Mouse (Mus musculus): ENCODE data around the gene Cngb1. TPM values are rescaled to one million over a fixed set of nuclear protein-coding genes. Genes with fewer than 3 reads are reported as not detected.

Gene Cngb1
- polyA plus RNA-seq, 1 experiment from 2014 or later = 0.69 TPM

DNA sequence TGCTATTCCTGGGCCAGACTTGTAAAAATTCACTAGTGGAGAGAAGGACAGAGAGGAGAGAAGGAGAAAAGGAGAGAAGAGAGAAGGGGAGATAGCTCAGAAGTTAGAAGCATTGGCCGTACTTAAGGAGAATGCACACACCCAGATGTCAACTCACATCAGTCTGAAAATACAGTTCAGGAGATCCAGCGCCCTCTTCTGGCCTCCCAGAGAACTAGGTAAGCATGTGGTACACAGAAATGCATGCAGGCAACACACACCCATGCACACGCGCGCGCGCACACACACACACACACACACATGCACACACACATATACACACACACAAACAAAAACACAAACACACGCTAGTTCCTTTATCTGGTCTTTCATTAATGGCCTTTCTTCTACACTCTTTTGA is 86.8 kb downstream of the Cngb1 start:
- no peak overlapping the region for H3K4me3 ChIP-seq (ENCODE audit: low read length)
- H3K27me3 ChIP-seq (replicated peaks; ENCODE audit: control insufficient read depth, insufficient read depth, low read length) = no peaks in the 10 kb centered on the region
- no peak overlapping the region for H3K27ac ChIP-seq (ENCODE audit: low read depth, low read length)
- no peaks in the 10 kb centered on the region for H3K4me1 ChIP-seq (ENCODE audit: control insufficient read depth, insufficient read depth, low read depth, low read length)
- no peak overlapping the region for H3K9ac ChIP-seq (ENCODE audit: low read depth, low read length)
- no peak for ATAC-seq
- H3K36me3 ChIP-seq (ENCODE audit: control insufficient read depth, insufficient read depth, low read length) = no peaks in the 10 kb centered on the region
- no peak overlapping the region for H3K4me2 ChIP-seq (ENCODE audit: low read length)
- 88% methylated on average over 8 of the region's 8 CpGs for WGBS
- H3K9me3 ChIP-seq (ENCODE audit: control insufficient read depth, low read length) = no peaks in the 10 kb centered on the region

DNA sequence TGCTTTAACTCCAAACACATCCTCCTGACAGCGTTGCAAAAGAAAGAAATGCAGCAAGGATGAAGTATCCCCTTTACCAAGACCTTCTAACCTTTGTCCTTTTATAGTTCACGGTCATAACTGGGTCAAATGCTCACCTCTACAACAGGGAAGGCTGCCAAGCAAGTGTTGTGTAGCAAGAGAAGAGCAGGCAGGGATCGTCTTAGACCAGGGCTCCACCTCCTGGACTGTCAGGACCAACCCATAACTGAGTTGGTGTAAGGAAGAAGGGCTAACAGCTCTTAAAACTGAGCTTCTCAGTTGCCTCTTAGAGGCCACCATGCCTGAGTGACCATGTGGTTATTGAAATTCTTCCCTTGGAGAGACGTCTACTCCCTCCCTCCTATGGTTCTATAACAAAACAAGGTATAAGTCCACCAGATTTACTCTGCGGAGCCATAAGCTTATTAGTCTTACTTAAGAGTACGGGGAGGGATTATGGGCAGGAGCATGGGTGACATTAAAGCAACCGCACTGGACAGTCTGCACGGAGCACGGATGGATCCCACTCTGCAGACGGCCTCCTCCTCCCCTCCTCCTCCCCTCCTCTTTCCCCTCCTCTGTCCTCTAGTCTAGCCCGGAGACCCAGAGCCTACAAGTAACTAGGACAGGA is 90.5 kb downstream of the Cngb1 start:
- no peak overlapping the region for H3K9ac ChIP-seq (ENCODE audit: low read depth, low read length)
- no peaks in the 10 kb centered on the region for H3K36me3 ChIP-seq (ENCODE audit: control insufficient read depth, insufficient read depth, low read length)
- no peaks in the 10 kb centered on the region for H3K4me1 ChIP-seq (ENCODE audit: control insufficient read depth, insufficient read depth, low read depth, low read length)
- H3K9me3 ChIP-seq (ENCODE audit: control insufficient read depth, low read length) = no peaks in the 10 kb centered on the region
- 81% methylated on average over 11 of the region's 11 CpGs for WGBS
- H3K4me2 ChIP-seq (ENCODE audit: low read length) = no peak overlapping the region
- no peak overlapping the region for H3K4me3 ChIP-seq (ENCODE audit: low read length)
- ATAC-seq = no peak
- H3K27me3 ChIP-seq (replicated peaks; ENCODE audit: control insufficient read depth, insufficient read depth, low read length) = no peaks in the 10 kb centered on the region
- H3K27ac ChIP-seq (ENCODE audit: low read depth, low read length) = no peak overlapping the region

DNA sequence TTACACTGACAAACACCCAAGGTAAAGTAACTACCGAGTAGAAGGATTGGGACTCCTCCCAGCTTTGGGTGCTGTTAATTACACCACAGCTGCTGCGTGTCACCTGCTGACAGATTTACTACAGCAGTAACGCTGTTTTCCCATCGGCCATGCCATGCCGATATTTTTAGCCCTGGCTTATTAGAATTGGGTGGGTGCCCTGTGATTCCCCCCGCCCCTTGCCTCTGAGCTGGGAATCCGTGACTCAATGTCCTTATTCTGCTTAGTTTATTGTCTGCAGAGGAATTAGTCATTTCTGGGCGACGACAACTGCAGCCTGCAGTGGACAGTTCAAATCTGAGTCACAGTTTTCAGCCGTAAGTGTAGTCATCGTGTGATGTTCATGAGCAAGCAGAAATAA is 96.5 kb downstream of the Cngb1 start:
- WGBS = 47% methylated on average over 11 of the region's 11 CpGs
- no peak overlapping the region for H3K4me3 ChIP-seq (ENCODE audit: low read length)
- no peak overlapping the region for H3K9ac ChIP-seq (ENCODE audit: low read depth, low read length)
- H3K27ac ChIP-seq (ENCODE audit: low read depth, low read length) = no peak overlapping the region
- H3K4me1 ChIP-seq (ENCODE audit: control insufficient read depth, insufficient read depth, low read depth, low read length) = peaks cover 6% of the 10 kb centered on the region; the same call in 1 of the 2 replicates
- H3K9me3 ChIP-seq (ENCODE audit: control insufficient read depth, low read length) = no peaks in the 10 kb centered on the region
- no peaks in the 10 kb centered on the region for H3K27me3 ChIP-seq (replicated peaks; ENCODE audit: control insufficient read depth, insufficient read depth, low read length)
- H3K4me2 ChIP-seq (ENCODE audit: low read length) = no peak overlapping the region
- ATAC-seq = no peak
- no peaks in the 10 kb centered on the region for H3K36me3 ChIP-seq (ENCODE audit: control insufficient read depth, insufficient read depth, low read length)

DNA sequence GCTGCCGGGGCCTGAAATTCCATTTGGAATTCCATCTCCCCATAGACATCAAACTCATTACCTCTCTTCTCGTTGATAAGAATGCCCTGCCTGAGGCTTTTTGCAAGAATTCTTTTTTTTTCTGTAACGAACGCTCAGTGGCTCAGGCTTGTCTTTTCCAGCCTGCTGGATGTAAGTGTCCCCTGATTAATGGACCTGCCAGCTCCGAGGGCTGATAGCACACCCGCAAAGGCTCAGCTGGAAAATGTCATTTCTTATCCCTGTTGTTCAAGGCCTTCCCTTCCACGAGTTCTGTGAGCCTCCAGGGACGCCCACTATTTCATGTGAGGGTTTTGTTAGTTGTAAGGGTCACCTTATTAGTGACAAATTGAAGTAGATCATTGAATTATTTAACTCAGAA is 100.4 kb downstream of the Cngb1 start:
- WGBS = 14% methylated on average over 8 of the region's 8 CpGs
- peak; percentile 69 for ATAC-seq
- Histone ChIP-seq H3K9ac (ENCODE audit: low read depth, low read length) (no peak overlapping the region), H3K4me1 (ENCODE audit: control insufficient read depth, insufficient read depth, low read depth, low read length) (peaks cover 6% of the 10 kb centered on the region; the same call in 1 of the 2 replicates), H3K27ac (ENCODE audit: low read depth, low read length) (peak overlapping the region; percentile 56), H3K27me3 (replicated peaks; ENCODE audit: control insufficient read depth, insufficient read depth, low read length) (no peaks in the 10 kb centered on the region), H3K4me3 (ENCODE audit: low read length) (no peak overlapping the region), H3K36me3 (ENCODE audit: control insufficient read depth, insufficient read depth, low read length) (no peaks in the 10 kb centered on the region), H3K9me3 (ENCODE audit: control insufficient read depth, low read length) (no peaks in the 10 kb centered on the region), H3K4me2 (ENCODE audit: low read length) (no peak overlapping the region)

DNA sequence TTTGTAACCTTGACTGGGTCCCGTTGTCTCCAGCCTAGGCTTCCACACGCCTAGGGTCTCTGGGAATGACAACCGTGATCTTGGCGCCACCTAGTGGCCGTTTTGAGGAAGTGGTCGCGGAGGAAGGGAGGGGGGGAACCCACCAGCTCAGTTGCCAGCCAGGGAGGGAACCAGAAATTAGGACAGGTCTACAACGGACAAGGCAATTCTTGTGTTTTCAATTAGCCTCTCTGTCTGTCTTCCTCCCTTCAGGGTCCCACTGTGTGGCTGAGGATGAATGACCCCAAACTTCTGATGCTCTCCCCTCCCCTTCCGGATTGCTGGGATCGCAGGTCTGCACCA is 102.4 kb downstream of the Cngb1 start:
- Histone ChIP-seq H3K27me3 (replicated peaks; ENCODE audit: control insufficient read depth, insufficient read depth, low read length) (no peaks in the 10 kb centered on the region), H3K27ac (ENCODE audit: low read depth, low read length) (no peak overlapping the region), H3K9me3 (ENCODE audit: control insufficient read depth, low read length) (no peaks in the 10 kb centered on the region), H3K4me3 (ENCODE audit: low read length) (no peak overlapping the region), H3K36me3 (ENCODE audit: control insufficient read depth, insufficient read depth, low read length) (no peaks in the 10 kb centered on the region), H3K4me1 (ENCODE audit: control insufficient read depth, insufficient read depth, low read depth, low read length) (peaks cover 3% of the 10 kb centered on the region; the same call in 1 of the 2 replicates), H3K4me2 (ENCODE audit: low read length) (no peak overlapping the region), H3K9ac (ENCODE audit: low read depth, low read length) (no peak overlapping the region)
- ATAC-seq = peak; percentile 83
- 19% methylated on average over 10 of the region's 10 CpGs for WGBS

DNA sequence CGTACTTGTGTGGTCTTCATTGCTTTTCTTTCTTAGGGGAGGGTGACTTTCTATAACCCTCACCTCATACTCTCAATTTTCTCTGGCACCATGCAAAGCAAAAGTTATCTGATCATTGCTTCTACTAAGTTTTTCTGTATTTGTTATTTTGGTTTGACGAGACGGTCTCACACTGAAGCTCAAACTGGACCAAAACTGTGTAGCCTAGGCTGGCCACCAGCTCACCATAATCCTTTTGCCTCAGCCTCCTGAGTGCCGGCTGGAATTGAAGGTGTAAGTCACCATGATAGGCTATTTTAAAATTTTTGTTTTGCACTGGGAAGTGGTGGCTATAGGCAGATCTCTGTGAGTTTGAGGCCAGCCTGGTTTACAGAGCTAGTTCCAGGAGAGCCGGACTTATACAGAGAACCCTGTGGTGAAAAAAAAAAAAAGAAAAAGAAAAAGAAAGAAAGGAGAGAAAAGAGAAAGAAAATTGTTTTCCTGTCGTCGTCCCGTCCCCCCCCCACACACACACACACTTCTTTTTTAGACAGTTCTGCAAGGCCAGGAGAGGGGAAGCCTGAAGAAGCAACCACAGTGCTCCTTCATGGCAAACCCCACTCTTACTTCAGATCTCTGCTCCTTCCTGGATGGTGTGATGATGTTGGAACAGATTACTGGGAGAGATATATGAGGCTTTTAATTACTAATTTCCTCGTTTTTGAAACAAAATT is 102.9 kb downstream of the Cngb1 start:
- no peaks in the 10 kb centered on the region for H3K9me3 ChIP-seq (ENCODE audit: control insufficient read depth, low read length)
- 51% methylated on average over 9 of the region's 9 CpGs for WGBS
- H3K4me2 ChIP-seq (ENCODE audit: low read length) = no peak overlapping the region
- H3K4me1 ChIP-seq (ENCODE audit: control insufficient read depth, insufficient read depth, low read depth, low read length) = peaks cover 3% of the 10 kb centered on the region; the same call in 1 of the 2 replicates
- no peak overlapping the region for H3K4me3 ChIP-seq (ENCODE audit: low read length)
- ATAC-seq = peak; percentile 29; the same call in 1 of the 2 replicates
- H3K9ac ChIP-seq (ENCODE audit: low read depth, low read length) = no peak overlapping the region
- H3K36me3 ChIP-seq (ENCODE audit: control insufficient read depth, insufficient read depth, low read length) = no peaks in the 10 kb centered on the region
- no peak overlapping the region for H3K27ac ChIP-seq (ENCODE audit: low read depth, low read length)
- H3K27me3 ChIP-seq (replicated peaks; ENCODE audit: control insufficient read depth, insufficient read depth, low read length) = no peaks in the 10 kb centered on the region

DNA sequence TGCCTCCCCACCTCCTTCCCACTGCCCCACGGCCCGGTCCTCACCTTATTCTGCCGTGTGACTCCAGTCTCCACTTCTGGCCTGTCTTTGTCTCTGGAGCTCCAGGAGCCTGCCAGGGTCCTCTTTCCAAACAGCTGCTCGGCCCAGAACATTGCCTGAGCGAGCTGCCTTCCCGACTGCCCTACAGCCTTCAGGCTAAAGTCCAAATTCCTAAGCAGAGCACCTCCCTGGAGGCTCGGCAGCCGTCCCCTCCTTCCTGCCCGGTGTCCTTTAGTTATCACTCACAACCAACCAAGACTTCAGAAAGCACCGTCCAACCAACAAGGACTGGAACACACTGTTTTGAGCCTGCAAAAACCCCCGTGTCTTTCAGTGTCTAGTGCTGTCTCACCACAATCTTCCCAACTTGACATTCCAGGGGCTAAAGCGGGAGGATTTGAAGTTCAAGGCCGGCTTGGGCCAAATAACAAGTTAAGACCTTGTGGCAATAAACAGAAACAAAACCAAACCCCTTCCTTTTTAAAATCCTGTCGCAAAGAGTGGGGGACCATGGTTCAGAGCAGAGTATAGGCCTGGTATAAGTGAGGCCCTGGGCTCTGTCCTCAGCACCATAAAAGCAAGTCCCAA is 103.6 kb downstream of the Cngb1 start, which contains the start of gene Kifc3:
TSS of gene Kifc3 (minus strand) at position 164 of the 627 bp plus-strand sequence.
- Histone ChIP-seq H3K9me3 (ENCODE audit: control insufficient read depth, low read length) (no peaks in the 10 kb centered on the region), H3K4me2 (ENCODE audit: low read length) (no peak within 1 kb of the TSS), H3K4me1 (ENCODE audit: control insufficient read depth, insufficient read depth, low read depth, low read length) (peaks cover 3% of the 10 kb centered on the region; the same call in 1 of the 2 replicates), H3K9ac (ENCODE audit: low read depth, low read length) (no peak within 1 kb of the TSS), H3K27ac (ENCODE audit: low read depth, low read length) (no peak within 1 kb of the TSS), H3K27me3 (replicated peaks; ENCODE audit: control insufficient read depth, insufficient read depth, low read length) (no peaks in the 10 kb centered on the region), H3K4me3 (ENCODE audit: low read length) (no peak within 1 kb of the TSS), H3K36me3 (ENCODE audit: control insufficient read depth, insufficient read depth, low read length) (no peaks in the 10 kb centered on the region)
- no peak for ATAC-seq
- 67% methylated on average over 14 of the region's 14 CpGs for WGBS

DNA sequence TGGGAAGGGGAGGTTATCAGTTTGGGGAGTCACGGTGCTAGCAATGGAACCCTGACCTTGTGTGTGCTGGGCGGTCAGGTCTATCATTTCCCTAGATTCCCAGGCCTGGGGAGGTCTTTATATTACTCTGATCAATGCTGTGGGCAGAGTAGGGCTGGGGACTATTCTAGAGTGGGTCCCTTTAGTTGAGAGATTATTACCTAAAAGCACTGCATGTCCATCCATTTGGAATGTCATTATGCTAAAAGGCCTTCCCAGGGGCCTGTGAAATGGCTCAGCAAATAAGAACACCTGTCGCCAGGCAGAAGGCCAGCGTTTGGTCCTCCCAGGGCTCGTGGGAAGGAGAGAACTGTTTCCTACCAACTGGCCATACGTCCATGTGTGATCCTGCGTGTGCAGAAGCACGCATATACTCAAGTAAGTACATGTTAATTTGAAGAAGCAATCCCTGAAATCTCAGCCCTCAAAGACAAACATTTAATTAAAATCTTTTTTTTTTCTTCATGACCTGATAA is 104.3 kb downstream of the Cngb1 start:
- H3K4me2 ChIP-seq (ENCODE audit: low read length) = no peak overlapping the region
- peaks cover 3% of the 10 kb centered on the region; the same call in 1 of the 2 replicates for H3K4me1 ChIP-seq (ENCODE audit: control insufficient read depth, insufficient read depth, low read depth, low read length)
- no peaks in the 10 kb centered on the region for H3K36me3 ChIP-seq (ENCODE audit: control insufficient read depth, insufficient read depth, low read length)
- no peak overlapping the region for H3K9ac ChIP-seq (ENCODE audit: low read depth, low read length)
- H3K9me3 ChIP-seq (ENCODE audit: control insufficient read depth, low read length) = no peaks in the 10 kb centered on the region
- no peak overlapping the region for H3K4me3 ChIP-seq (ENCODE audit: low read length)
- H3K27ac ChIP-seq (ENCODE audit: low read depth, low read length) = no peak overlapping the region
- 73% methylated on average over 8 of the region's 8 CpGs for WGBS
- no peak for ATAC-seq
- H3K27me3 ChIP-seq (replicated peaks; ENCODE audit: control insufficient read depth, insufficient read depth, low read length) = no peaks in the 10 kb centered on the region

DNA sequence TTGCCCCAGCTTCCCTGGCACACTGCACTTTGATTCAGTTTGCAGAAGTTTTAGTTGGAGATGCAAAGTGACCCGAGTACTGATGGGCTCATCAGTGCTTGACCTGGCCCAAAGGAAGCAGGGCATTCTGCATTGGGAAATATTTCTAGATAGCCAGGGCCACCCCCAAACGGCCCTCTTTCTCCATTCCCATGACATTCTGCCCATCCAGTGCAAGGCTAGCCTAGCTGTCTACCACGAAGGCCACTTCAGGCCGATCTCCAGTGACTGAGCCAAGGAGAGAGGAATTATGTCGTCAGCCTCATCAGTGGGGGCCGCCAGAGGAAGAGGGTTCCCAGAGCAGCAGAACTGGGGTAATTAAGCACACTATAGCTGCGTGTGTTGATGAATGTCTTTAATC is 104.9 kb downstream of the Cngb1 start:
- Histone ChIP-seq H3K4me3 (ENCODE audit: low read length) (no peak overlapping the region), H3K27ac (ENCODE audit: low read depth, low read length) (no peak overlapping the region), H3K9me3 (ENCODE audit: control insufficient read depth, low read length) (no peaks in the 10 kb centered on the region), H3K27me3 (replicated peaks; ENCODE audit: control insufficient read depth, insufficient read depth, low read length) (no peaks in the 10 kb centered on the region), H3K9ac (ENCODE audit: low read depth, low read length) (no peak overlapping the region), H3K4me1 (ENCODE audit: control insufficient read depth, insufficient read depth, low read depth, low read length) (peaks cover 3% of the 10 kb centered on the region; the same call in 1 of the 2 replicates), H3K36me3 (ENCODE audit: control insufficient read depth, insufficient read depth, low read length) (no peaks in the 10 kb centered on the region), H3K4me2 (ENCODE audit: low read length) (no peak overlapping the region)
- 50% methylated on average over 7 of the region's 7 CpGs for WGBS
- no peak for ATAC-seq

Data from hindbrain, embryonic 16.5 days (tissue).